Mouse (Mus musculus): ENCODE results near the gene Itga1. TPM values are rescaled to one million over a fixed set of nuclear protein-coding genes. Genes with fewer than 3 reads are reported as not detected.

Gene Itga1
- polyA plus RNA-seq, 1 experiment, result 16.5 TPM

- H3K27ac ChIP-seq (ENCODE audit: insufficient read depth, low read depth, low read length), result no peak overlapping the region
- 94% methylated on average over 4 of the region's 4 CpGs for WGBS
- no peak overlapping the region for H3K4me3 ChIP-seq (ENCODE audit: insufficient read depth, low read depth, low read length)
- peaks cover 7% of the 10 kb centered on the region for H3K36me3 ChIP-seq (ENCODE audit: control insufficient read depth, insufficient read depth, low read length)
- H3K27me3 ChIP-seq (replicated peaks; ENCODE audit: control insufficient read depth, insufficient read depth, low read length), result no peaks in the 10 kb centered on the region
- no peak for DNase-seq
- no peaks in the 10 kb centered on the region for H3K4me1 ChIP-seq (ENCODE audit: control insufficient read depth, insufficient read depth, low read length)
- no peak for TF ChIP-seq POLR2A (IDR thresholded peaks at IDR 0.05; ENCODE audit: low read depth, low read length)
- no peak for TF ChIP-seq CTCF (conservative IDR thresholded peaks at IDR 0.05; ENCODE audit: insufficient read depth, insufficient read length, low read depth, low read length)
Measured at GRCm38 (mm10) chr13:114999582-114999981, 102.2 kb downstream of the Itga1 start.

- peaks cover 7% of the 10 kb centered on the region for H3K36me3 ChIP-seq (ENCODE audit: control insufficient read depth, insufficient read depth, low read length)
- no peaks in the 10 kb centered on the region for H3K27me3 ChIP-seq (replicated peaks; ENCODE audit: control insufficient read depth, insufficient read depth, low read length)
- TF ChIP-seq CTCF (conservative IDR thresholded peaks at IDR 0.05; ENCODE audit: insufficient read depth, insufficient read length, low read depth, low read length) (no peak), POLR2A (IDR thresholded peaks at IDR 0.05; ENCODE audit: low read depth, low read length) (no peak)
- no peaks in the 10 kb centered on the region for H3K4me1 ChIP-seq (ENCODE audit: control insufficient read depth, insufficient read depth, low read length)
- no peak overlapping the region for H3K4me3 ChIP-seq (ENCODE audit: insufficient read depth, low read depth, low read length)
- DNase-seq, result no peak
- 88% methylated on average over 10 of the region's 10 CpGs for WGBS
- H3K27ac ChIP-seq (ENCODE audit: insufficient read depth, low read depth, low read length), result no peak overlapping the region
Measured at GRCm38 (mm10) chr13:114998100-114998499, 103.7 kb downstream of the Itga1 start.

- DNase-seq, result no peak
- Histone ChIP-seq H3K4me1 (ENCODE audit: control insufficient read depth, insufficient read depth, low read length) (no peaks in the 10 kb centered on the region), H3K27ac (ENCODE audit: insufficient read depth, low read depth, low read length) (no peak overlapping the region), H3K4me3 (ENCODE audit: insufficient read depth, low read depth, low read length) (no peak overlapping the region), H3K27me3 (replicated peaks; ENCODE audit: control insufficient read depth, insufficient read depth, low read length) (no peaks in the 10 kb centered on the region), H3K36me3 (ENCODE audit: control insufficient read depth, insufficient read depth, low read length) (peaks cover 2% of the 10 kb centered on the region; the same call in 1 of the 2 replicates)
- 59% methylated on average over 14 of the region's 14 CpGs for WGBS
- no peak for TF ChIP-seq CTCF (conservative IDR thresholded peaks at IDR 0.05; ENCODE audit: insufficient read depth, insufficient read length, low read depth, low read length)
- no peak for TF ChIP-seq POLR2A (IDR thresholded peaks at IDR 0.05; ENCODE audit: low read depth, low read length)
Measured at GRCm38 (mm10) chr13:114992260-114993014, 109.3 kb downstream of the Itga1 start.

- H3K27ac ChIP-seq (ENCODE audit: insufficient read depth, low read depth, low read length), result no peak overlapping the region
- WGBS, result 56% methylated on average over 6 of the region's 6 CpGs
- H3K4me1 ChIP-seq (ENCODE audit: control insufficient read depth, insufficient read depth, low read length), result no peaks in the 10 kb centered on the region
- DNase-seq, result no peak
- no peak overlapping the region for H3K4me3 ChIP-seq (ENCODE audit: insufficient read depth, low read depth, low read length)
- no peaks in the 10 kb centered on the region for H3K27me3 ChIP-seq (replicated peaks; ENCODE audit: control insufficient read depth, insufficient read depth, low read length)
- peaks cover 2% of the 10 kb centered on the region for H3K36me3 ChIP-seq (ENCODE audit: control insufficient read depth, insufficient read depth, low read length)
- no peak for TF ChIP-seq CTCF (conservative IDR thresholded peaks at IDR 0.05; ENCODE audit: insufficient read depth, insufficient read length, low read depth, low read length)
- TF ChIP-seq POLR2A (IDR thresholded peaks at IDR 0.05; ENCODE audit: low read depth, low read length), result no peak
Measured at GRCm38 (mm10) chr13:114987668-114988067, 114.1 kb downstream of the Itga1 start.

GRCm38 (mm10) chr13:114987161-114987560, 114.6 kb downstream of the Itga1 start:
- H3K4me1 ChIP-seq (ENCODE audit: control insufficient read depth, insufficient read depth, low read length), result no peaks in the 10 kb centered on the region
- DNase-seq, result peak; percentile 64
- H3K36me3 ChIP-seq (ENCODE audit: control insufficient read depth, insufficient read depth, low read length), result peaks cover 2% of the 10 kb centered on the region; the same call in 1 of the 2 replicates
- no peak; the same call in 1 of the 2 replicates for TF ChIP-seq CTCF (conservative IDR thresholded peaks at IDR 0.05; ENCODE audit: insufficient read depth, insufficient read length, low read depth, low read length)
- TF ChIP-seq POLR2A (IDR thresholded peaks at IDR 0.05; ENCODE audit: low read depth, low read length), result no peak
- H3K4me3 ChIP-seq (ENCODE audit: insufficient read depth, low read depth, low read length), result no peak overlapping the region
- no peak overlapping the region for H3K27ac ChIP-seq (ENCODE audit: insufficient read depth, low read depth, low read length)
- no peaks in the 10 kb centered on the region for H3K27me3 ChIP-seq (replicated peaks; ENCODE audit: control insufficient read depth, insufficient read depth, low read length)
- 38% methylated on average over 2 of the region's 2 CpGs for WGBS

GRCm38 (mm10) chr13:114984658-114985057, 117.1 kb downstream of the Itga1 start:
- 42% methylated on average over 1 of the region's 1 CpGs for WGBS
- Histone ChIP-seq H3K36me3 (ENCODE audit: control insufficient read depth, insufficient read depth, low read length) (peaks cover 1% of the 10 kb centered on the region; the same call in 1 of the 2 replicates), H3K4me3 (ENCODE audit: insufficient read depth, low read depth, low read length) (no peak overlapping the region), H3K4me1 (ENCODE audit: control insufficient read depth, insufficient read depth, low read length) (no peaks in the 10 kb centered on the region), H3K27me3 (replicated peaks; ENCODE audit: control insufficient read depth, insufficient read depth, low read length) (no peaks in the 10 kb centered on the region), H3K27ac (ENCODE audit: insufficient read depth, low read depth, low read length) (no peak overlapping the region)
- no peak for TF ChIP-seq POLR2A (IDR thresholded peaks at IDR 0.05; ENCODE audit: low read depth, low read length)
- no peak for TF ChIP-seq CTCF (conservative IDR thresholded peaks at IDR 0.05; ENCODE audit: insufficient read depth, insufficient read length, low read depth, low read length)
- DNase-seq, result no peak

- 83% methylated on average over 7 of the region's 7 CpGs for WGBS
- Histone ChIP-seq H3K4me3 (ENCODE audit: insufficient read depth, low read depth, low read length) (no peak overlapping the region), H3K27me3 (replicated peaks; ENCODE audit: control insufficient read depth, insufficient read depth, low read length) (no peaks in the 10 kb centered on the region), H3K36me3 (ENCODE audit: control insufficient read depth, insufficient read depth, low read length) (peaks cover 4% of the 10 kb centered on the region; the same call in 1 of the 2 replicates), H3K27ac (ENCODE audit: insufficient read depth, low read depth, low read length) (no peak overlapping the region), H3K4me1 (ENCODE audit: control insufficient read depth, insufficient read depth, low read length) (no peaks in the 10 kb centered on the region)
- DNase-seq, result no peak
- no peak for TF ChIP-seq POLR2A (IDR thresholded peaks at IDR 0.05; ENCODE audit: low read depth, low read length)
- TF ChIP-seq CTCF (conservative IDR thresholded peaks at IDR 0.05; ENCODE audit: insufficient read depth, insufficient read length, low read depth, low read length), result no peak
Measured at GRCm38 (mm10) chr13:114983116-114983515, 118.6 kb downstream of the Itga1 start.

Measured in kidney, adult 2 months (tissue).